Mouse (Mus musculus) adrenal gland, adult 8-10 months (tissue): Measurements from ENCODE around the gene Snx10. TPM values are rescaled to one million over a fixed set of nuclear protein-coding genes. Genes with fewer than 3 reads are reported as not detected.
A peak's percentile ranks its signal among the peaks of the same experiment; 100 is the strongest.

Experiments
- DNase-seq: peaks from one replicate; pipeline ENCODE4 v3.0.0; 2022
- total RNA-seq, 4 experiments: library from RNA; stranded (reverse); gene quantifications; 2 replicates each; pipeline ENCODE4 v1.2.4; 2022

Snx10 gene
- total RNA-seq, 4 experiments from 2014 or later: 16.9 to 27.5 (median 24.6) TPM

DNA sequence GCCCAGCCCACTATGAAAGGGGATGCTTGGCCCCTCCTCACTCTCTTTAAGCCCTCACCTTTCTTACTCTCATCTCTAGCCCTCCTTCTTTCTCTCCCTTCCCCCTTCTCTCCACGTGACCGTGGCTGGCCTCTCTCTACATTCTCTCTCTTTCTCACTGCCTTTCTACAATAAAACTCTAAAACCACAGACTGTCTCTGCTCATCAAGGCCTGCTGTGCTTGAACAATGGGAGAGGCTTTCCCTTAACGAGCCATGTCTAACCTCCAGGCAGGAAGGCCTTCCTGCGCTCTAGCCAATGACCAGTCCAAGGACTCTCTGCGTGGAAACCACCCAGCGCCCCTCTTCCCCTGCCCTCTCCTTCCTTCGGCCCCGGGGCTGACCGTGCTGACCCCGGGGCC, 11.9 kb downstream of the Snx10 start:
- no peak for DNase-seq

DNA sequence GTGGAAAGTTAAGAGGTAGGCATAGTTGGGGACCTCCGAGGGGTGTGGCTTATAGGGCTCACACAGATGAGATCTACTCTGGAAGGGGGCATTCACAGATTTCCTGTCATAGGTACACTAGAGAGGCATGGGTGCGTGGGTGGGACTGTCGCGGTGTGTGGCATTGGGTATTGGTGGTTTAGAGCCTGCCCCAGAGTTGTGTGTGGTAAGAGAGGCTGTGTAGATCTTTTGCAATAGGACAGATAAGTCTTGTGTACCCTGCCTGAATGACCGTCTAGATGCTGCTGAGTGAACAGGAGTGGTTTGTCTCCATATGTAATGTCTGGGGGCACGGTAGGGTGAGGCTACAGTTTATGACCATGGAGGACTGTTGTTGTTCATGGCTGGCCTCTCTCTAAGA, 16.8 kb downstream of the Snx10 start:
- no peak for DNase-seq

DNA sequence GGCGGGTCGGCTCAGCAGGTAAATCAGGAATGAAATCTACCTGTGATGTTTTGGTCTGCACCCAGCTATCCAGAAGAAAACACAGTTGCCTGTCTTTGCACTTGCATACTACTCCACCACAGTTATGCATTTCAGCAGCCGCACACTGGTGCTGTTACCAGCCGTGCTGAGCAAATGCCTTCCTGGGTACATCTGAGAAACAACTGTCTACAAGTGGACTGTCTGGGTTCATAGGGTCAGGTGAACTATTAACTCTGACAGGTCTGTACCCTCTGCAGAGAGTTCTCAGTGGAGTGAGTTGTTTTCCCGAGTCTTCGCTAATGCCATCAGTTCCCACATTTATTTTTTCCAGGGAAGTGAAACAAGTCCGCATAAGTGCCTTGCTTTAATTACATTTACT, 17.7 kb downstream of the Snx10 start:
- DNase-seq: no peak

DNA sequence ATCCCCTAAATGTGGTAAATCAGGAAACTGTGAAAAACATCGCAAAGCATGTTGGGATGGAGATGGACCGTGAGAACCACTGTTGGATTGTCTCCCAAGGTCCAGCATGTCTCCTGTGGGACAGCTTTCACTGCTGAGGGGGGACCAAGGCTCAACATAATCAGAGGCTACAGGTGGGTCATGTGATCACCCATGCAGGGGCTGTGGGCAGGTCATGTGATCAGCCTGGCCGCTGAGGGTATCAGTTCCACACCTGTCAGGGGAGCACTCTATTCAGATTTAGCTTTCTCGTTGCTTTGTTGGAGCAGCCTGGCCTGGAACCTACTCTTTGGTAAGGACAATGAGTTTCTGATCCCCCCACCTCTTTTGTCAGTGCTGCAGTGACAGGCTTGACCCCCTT, 18.4 kb downstream of the Snx10 start:
- DNase-seq: no peak

DNA sequence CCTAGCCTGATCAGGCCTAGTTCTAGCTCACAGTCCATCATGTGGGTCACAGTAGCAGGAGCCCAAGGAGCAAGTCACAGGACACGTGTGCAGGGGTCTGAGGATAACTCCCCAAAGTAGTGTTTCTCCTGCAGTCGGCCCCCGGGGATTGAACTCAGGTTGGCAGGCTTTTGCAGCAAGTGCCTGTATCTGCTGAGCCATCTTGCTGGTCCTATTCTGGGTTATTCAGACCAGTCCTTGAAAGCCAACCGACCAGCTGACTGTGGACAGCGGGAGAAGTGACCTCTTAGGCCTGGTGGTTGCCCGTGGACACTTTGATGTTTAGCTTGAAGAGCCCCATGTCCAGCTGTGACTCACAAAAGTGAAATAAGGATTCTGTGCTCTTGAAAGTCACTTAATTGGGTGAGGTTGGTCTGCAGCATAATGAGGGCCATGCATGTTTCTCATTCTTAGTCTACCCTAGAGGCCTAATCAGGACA, 20.0 kb downstream of the Snx10 start:
- no peak for DNase-seq

DNA sequence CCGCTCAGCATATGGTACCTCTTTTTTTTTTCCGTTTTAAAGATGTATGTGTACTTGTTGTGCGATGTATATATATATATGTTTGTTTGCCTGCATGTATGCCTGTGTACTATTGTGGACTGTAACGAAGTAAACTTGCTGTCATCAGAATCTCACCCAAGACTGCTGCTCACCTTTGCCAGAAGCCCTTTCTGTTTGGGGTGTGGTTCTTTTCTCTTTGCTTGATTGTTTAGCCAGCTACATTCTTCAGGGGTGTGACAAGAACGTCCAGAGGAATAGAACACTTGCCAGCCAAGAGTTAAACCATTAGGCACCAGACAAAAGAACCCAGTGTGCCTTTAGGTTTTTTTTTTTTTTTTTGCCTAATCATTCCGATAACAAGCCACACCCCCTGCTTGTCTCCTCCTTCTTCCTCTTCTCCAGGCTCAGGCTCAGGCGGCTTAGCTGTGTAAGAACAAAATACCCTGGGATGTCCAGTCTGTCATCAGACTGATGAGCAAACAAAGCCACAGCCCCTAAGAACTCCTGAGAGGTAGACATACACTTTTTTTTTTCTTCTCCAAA, 20.5 kb downstream of the Snx10 start:
- DNase-seq: no peak

DNA sequence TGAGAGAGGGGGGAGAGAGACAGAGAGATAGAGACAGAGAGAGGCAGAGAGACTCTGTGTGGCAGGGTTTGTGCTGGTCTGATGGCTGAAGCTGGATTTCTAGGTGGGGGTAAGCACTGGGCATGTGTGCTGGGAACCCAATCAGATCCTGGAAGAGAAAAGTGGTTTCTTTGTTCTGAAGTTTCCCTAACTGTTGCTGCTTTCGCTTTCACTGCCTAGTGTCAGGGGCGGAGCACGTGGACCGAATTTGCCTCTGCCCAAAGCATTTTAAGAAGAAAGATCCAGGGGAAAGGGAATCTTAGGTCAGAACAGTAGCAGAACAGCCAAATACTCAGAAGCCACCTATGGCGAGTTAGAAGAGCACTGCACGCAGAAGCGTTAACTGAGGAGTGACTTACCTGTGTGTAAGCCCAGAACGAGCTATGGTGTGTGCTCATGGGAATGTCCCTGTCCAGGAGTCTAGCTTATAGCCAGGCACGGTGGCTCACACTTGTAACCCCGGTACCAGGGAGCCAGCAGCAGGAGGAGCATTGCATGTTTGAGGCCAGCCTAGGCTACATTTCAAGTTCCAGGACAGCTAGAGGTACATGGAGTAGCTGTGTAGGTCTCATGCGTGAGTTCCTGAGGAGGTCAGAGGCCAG, 21.6 kb downstream of the Snx10 start:
- peak; percentile 26 for DNase-seq

DNA sequence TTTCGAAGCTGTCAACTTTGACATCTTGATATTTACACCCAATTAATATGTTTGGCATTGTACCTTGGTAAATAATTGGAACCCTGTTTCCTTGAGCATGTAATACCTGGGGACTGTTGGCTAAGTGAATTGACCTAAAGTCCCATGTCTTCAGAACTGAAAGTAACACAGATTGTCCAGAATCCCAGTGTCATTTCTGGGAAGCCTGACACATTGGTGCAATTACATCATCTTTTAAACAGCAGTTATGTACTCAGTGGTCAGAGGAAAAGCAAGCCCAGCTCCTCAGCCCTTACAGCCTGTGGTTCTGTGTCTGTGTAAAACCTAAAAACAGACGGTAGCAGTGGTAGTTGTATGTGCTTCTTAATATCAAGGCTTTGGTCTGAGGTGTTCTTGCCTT, 22.4 kb downstream of the Snx10 start:
- no peak for DNase-seq

DNA sequence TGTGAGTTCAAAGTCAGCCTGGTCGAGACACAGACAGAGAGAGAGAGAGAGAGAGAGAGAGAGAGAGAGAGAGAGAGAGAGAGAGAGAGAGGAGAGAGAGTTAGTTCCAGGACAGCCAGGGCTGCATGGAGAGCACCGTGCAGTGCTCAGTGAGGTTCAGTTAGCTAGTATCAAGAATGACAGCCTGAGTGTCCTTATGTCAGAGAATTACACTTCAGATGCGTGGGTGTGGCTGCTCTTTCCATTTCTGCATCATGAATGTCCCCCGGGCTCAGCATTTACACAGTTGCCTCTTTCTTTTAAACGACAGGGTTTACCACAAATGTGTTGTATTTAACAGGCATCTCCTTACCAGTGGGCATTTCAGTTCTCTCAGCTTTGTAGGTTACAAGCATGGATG, 25.1 kb downstream of the Snx10 start:
- DNase-seq: no peak

DNA sequence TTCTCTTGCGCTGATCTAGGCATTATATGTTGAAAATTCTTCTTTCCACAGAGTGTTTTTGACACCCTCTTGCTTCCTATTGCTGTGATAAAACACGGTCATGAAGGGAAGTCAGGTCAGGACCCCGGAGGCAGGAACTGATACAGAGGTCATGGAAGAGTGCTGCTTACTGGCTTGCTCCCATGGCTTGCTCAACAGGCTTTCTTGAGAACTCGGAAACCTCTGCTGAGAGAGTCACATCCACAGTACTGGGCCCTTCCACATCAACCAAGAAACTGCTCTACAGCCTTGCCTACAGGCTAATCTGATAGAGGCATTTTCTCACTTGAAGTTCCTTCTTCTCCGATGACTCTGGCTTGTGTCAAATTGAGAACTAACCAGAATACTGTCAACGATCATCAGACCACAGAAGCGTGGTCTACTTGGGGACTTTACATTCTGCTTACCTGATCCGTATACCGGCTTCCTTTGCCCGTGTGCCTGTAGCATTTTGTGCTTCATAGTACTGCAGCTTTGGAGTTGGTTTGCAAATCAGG, 27.6 kb downstream of the Snx10 start:
- no peak for DNase-seq

DNA sequence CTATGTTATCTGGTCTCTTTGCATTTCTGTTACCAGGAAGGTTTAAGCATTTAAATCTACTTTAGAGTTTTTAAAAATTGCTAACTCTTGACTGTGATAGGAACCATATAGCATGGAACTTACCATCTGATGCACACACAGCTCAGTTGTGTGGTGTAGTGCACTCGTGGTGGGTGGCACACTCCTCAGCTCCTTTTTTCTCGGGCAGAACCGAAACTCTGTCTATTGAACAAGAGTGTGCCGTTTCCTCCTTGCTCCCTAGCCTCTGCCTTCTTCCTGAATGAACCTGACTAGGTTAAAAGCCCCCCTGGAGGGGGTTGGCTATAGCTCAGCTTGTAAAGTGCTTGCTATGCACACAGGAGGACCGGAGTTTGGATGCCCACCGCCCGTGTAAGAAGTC, 32.9 kb downstream of the Snx10 start:
- no peak for DNase-seq

DNA sequence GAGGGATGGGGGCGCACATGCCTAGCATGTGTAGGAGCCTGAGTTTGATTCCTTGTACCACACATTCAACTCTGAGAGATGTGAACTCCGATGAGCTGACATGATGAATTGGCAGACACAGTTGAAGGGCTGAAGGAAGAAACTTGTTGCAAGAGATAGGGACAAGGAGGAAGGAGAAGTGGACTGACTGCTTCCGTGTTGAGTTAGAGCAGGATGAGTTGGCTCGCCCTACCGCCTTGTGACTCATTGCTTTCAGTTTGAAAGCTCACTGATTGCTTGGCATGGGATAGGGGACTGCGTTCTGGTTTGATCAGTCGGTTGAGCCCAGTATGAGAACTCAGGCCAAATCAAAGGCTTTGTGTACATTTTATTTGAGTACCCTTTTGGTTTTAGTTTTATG, 34.6 kb downstream of the Snx10 start:
- DNase-seq: no peak

DNA sequence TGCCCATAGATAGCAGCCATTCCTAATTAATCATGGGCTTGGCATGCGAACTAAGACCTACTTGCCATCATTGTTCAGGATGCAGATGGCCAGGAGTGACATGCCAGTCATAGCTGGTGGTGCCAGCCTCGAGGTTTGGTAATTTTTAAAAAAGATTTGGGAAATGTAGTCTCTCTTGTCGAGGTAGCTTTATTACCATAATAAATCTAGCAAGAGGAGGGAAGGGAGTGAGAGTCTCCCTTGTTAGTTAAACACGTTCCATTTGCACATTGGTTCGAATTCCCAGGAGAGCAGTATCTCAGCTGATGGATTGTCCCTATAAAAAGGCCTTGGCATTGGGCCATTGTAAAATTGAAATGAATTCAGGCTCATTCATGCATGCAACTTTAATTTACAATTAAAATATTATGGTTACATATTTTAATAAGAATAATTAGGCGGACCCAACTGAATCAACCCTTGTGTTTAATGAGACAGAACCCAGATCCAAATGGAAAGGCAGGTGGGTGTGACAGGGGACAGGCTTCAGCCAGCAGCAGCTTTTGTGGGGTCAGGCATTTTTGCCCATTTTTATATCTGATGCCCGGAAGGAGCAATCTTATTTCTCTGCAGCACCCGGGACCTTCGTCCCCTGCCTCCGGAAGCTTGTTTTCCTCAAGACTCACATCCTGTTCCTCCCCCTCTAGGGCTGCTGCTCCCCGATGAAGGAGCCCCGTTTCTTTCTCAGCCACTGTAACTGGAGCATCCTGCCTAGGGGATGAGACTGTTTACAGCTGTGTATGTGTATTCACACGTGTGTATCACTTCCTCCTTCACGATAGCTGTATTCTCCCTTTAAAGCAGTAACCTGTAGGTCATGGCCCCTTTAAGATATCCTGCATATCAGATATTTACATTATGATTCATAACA, 43.3 kb downstream of the Snx10 start:
- DNase-seq: no peak

DNA sequence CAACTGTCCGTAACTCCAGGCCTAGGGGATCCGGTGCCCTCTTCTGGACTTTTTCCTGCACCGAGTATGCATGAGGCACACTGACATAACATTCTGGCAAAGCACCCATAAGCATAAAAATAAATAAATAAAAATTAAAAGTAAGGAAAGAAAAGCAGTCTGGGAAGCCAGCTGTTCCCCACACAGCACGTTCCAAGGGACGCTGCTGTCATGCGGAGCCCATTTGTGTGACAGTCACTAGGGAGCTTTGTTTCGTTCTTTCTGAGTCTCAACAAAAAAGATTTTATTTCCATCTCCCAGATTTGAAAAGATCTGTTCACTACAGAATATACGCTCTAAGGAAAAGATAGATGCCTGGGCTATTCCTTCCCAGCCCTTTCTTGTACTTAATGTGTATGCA, 45.4 kb downstream of the Snx10 start:
- DNase-seq: no peak

DNA sequence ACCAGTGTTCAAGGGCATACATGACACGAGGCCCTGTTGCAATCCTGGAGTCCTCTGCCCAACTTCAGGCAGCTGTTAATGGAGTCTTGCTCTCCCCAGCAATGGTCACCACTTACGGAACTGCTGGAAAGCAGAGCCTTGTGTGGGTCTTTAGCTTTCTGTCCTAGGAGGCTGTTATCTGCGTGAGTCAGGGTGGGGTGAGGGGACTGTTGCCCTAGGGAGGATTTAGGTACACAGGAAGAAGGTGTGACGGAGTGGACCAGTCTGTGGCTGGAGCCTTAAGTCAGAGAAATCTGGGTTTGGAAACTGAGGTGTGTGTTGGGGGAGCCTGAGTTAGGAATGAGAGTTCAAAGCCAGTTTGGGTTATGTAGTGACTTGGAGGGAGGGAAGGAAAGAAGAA, 49.4 kb downstream of the Snx10 start:
- DNase-seq: no peak

DNA sequence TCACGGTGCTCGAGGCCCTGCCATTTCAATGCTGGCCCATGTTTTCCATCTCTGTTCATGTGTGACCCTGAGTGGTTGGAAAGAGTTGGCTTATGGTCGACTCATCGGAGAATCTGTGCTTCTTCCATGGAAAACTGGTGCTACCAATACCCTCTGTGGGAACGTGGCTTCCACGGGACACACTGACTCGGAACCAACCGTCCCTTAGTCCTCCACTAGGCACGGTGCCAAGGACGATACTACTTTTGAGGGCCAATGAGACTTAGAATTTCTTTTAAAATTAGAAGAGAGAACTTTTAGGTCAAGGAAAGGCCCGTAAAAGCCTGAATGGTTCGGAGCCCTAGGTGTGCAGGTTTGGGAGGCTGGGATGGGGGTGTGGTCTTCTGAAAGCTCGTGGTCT, 50.4 kb downstream of the Snx10 start:
- DNase-seq: no peak

DNA sequence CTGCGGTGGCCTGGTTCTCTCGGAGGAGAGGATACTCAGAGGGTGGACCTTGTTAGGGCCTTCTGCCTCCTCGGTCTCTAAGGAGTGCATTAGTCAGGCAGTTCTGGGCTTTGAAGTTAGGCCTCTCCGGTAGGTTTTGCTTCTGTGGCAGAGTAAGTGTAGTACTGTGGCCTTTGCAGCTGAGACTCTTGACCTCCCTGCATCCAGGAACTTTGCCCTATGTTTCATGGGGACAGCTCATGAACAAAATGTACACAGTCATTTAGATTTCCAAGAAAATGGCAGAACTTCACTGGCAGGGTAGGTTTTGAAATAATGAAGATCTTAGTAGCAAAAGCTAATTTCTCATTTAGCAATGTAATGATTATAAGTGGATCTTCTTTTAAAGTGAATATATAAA, 54.7 kb downstream of the Snx10 start:
- no peak for DNase-seq

DNA sequence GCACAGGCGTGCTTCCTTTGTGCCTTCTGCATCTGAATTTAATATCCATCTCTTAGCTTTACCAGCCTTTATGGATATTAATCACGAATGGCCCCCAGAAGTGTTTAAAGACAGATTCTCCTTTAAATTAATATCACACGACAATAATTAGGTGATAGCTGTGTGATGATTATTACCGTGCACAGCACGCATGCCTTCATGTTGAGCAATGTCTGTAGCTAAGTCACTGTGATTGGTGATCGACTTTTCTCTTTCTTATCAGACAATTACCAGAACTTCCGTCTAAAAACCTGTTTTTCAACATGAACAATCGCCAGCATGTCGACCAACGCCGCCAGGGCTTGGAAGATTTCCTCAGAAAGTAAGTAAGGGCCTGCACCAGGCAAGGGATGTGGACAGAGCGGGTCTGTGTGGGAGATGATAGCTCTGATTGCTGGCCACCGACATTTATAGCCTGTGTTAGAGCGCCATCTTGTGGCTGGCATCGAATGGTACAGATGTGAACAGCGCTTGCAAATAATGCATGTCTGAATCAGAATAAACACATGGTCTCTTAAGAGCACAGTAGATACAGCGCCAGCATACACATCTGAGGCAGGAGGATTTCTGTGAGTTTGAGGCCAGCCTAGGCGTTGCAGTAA, 56.5 kb downstream of the Snx10 start:
- peak; percentile 48 for DNase-seq

DNA sequence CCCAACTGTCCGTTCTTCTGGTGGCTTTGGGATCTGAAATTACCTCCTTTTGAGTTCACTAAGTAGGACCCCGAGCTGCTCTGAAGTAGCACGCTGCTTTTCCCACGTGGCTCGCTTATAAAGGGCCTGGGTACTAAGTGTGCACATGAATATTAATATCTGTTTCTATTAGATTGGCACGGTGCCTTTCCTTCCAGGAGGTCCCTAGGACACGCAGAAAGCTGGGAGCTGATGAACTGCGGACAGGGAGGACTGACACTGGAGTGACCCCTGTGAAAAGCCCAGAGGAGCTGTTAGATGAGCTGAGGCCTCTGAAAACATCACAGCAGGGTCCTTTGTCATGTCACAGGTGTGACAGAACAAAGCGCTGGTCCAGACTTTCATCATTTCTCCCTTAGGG, 57.7 kb downstream of the Snx10 start:
- DNase-seq: no peak

DNA sequence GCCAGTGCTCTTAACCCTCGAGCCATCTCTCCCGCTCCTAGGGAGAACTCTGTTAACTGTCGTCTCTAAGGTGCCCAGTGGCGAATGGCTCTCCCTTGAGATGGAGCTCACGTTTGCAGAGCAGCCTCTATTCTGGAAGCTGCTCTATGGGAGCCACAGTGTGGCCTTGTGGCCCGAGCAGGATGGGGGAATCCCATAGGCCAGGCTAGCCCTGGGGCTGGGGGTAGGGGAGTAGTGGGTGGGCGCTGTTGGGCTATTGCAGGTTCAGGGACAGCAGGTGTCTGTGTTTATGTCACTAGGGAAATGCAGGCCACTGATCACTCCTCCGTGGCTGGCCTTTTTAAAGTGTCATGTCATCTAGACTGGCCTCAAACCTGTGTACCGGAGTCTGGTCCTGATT, 58.4 kb downstream of the Snx10 start:
- DNase-seq: no peak

DNA sequence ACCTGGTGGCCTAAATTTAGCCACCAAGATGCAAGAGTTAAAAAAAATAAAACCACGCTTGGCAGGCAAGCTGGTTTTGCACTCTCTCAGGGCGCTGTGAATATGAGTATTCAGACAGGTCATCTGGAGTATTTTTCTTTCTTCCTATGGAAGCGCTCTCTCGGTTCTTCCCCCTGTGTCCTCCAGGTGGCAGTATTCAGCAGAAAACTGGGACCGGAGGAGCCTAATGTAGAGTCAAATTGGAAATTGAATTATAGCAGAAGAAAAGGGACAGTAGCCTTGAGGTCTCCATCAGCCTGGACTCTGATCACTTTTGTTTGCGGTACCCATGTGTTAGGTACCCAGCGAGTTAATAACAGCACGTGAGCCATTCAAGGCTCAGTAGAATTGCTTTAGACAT, 62.3 kb downstream of the Snx10 start:
- peak; percentile 15 for DNase-seq

DNA sequence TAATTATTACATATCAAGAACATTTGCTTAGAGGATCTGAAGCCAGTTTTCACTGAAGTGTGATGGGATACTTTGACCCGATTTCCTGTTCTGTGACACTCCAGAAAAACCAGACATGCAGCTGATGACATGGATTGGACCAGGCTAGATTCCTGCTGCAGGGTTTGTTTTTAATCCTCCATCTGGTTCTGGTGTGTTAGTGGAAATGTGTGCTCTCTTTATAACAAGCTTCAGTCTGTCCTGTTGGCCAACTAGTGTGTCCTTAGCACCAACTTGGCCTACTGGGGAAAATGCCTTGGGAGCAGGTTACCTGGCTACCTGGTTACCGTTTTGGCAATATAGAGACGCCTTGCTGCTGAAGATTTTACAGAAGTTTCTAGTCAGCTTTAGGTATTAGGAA, 63.6 kb downstream of the Snx10 start:
- no peak for DNase-seq

DNA sequence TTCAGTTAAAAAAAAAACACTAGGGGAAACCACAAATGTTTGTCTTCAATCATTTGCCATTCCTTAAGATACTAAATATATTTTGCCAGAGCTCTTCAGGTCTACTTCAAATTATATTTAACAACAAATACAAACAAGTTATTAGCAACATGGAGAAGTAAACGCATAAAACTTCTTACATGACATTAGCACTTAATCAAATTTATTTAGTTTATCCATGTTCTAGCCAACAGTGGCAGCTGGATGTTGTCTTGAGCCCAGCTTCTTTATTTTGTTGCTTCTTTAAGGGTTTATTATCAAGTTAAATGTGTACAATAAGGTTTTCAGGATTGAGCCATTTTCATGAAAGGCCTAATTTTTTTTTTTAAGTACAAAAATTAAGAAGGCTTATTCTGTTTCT, 67.6 kb downstream of the Snx10 start:
- DNase-seq: no peak
